Mouse (Mus musculus) kidney, adult 2 months (tissue): ENCODE measurements around the gene Mgmt. TPM values are rescaled to one million over a fixed set of nuclear protein-coding genes. Genes with fewer than 3 reads are reported as not detected.

ENCODE experiments used
- DNase-seq: peaks from one replicate; pipeline ENCODE4 v3.0.0; 2021
- H3K27ac ChIP-seq: fragments of 200-500 bp; 2 replicates; pipeline ENCODE4 v1.5.1; 2012; ENCODE audit warnings: low read depth, low read length, control low read depth, inconsistent platforms; ENCODE audit not compliant: insufficient read depth
- H3K27me3 ChIP-seq: fragments of 200-500 bp; replicated peaks from 2 replicates; pipeline ENCODE4 v1.6.1; 2012; ENCODE audit warnings: mild to moderate bottlenecking, moderate library complexity, low read length, inconsistent platforms; ENCODE audit not compliant: control insufficient read depth, insufficient read depth
- H3K36me3 ChIP-seq: fragments of 200-500 bp; 2 replicates; pipeline ENCODE4 v1.6.1; 2012; ENCODE audit warnings: mild to moderate bottlenecking, moderate library complexity, low read length, inconsistent platforms; ENCODE audit not compliant: control insufficient read depth, insufficient read depth
- H3K4me1 ChIP-seq: fragments of 200-500 bp; 2 replicates; pipeline ENCODE4 v1.6.1; 2011; ENCODE audit warnings: low read length; ENCODE audit not compliant: control insufficient read depth, insufficient read depth
- H3K4me3 ChIP-seq: fragments of 200-500 bp; 2 replicates; pipeline ENCODE4 v1.5.1; 2011; ENCODE audit warnings: mild to moderate bottlenecking, low read depth, low read length, control low read depth; ENCODE audit not compliant: insufficient read depth
- CTCF ChIP-seq: fragments of 200-500 bp; conservative IDR thresholded peaks from 2 replicates; pipeline ENCODE4 v1.5.1; 2011; ENCODE audit warnings: low read depth, mild to moderate bottlenecking, control low read depth, low read length, moderate library complexity, mixed read lengths; ENCODE audit not compliant: insufficient read depth, insufficient read length
- POLR2A ChIP-seq: fragments of 200-500 bp; IDR thresholded peaks from one replicate; pipeline ENCODE4 v1.6.1; 2011; ENCODE audit warnings: low read depth, low read length, control low read depth
- WGBS: fragments of 180-500 bp; shearing (Covaris S2); methylation state at CpG from one replicate; pipeline ENCODE4 v1.1.7; 2018; 5-methylcytosine and 5-hydroxymethylcytosine counted together
- polyA plus RNA-seq: library from polyadenylated mRNA; depleted of rRNA; stranded (reverse); fragments of >200 nt; gene quantifications from 2 replicates; pipeline ENCODE4 v1.2.3, GENCODE M21; 2012

Gene Mgmt
- polyA plus RNA-seq, 1 experiment: 5.1 TPM

DNA sequence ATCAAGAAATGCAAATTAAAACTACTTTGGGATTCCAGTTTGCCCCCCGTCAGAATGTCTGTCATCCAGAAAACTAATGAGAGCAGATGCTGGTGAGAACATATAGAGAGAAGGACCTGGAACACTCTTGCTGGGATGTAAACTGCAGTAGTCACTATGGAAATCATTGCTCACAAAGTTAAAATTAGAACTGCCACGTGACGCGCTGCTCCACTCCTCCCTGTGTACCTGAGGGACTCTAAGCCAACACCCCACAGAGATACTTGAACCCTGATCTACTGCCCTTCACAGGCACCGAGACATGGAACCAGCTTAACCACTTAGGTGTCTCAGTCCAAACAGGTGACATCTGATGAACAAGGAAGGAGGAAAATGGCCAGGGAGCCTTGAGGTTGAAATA lies 171.0 kb downstream of the Mgmt start:
- no peaks in the 10 kb centered on the region for H3K27me3 ChIP-seq
- H3K27ac ChIP-seq: no peak overlapping the region
- H3K4me1 ChIP-seq: no peaks in the 10 kb centered on the region
- DNase-seq: no peak
- no peaks in the 10 kb centered on the region for H3K36me3 ChIP-seq
- H3K4me3 ChIP-seq: no peak overlapping the region
- WGBS: 89% methylated on average over 5 of the region's 5 CpGs
- no peak for TF ChIP-seq CTCF
- no peak for TF ChIP-seq POLR2A

DNA sequence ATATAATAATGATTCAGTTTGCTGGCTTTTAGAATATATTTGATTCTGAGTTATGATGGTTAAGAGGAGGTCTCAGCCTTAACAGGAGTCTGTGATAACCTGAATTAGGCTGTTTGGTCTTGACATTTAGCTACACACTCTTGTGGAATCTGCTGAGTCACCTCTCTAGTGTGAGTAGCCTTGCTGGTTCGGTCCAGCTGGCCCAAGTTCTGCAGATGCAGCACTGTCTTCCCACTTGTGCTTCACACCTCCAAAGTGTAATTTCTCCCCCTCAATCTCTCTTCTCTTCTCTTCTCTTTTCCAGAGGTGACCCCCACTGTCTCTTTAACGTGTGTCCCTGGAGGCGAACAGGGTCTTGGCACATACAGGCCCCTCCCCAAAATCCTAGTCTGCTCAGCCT lies 171.8 kb downstream of the Mgmt start:
- 78% methylated on average over 3 of the region's 3 CpGs for WGBS
- H3K36me3 ChIP-seq: no peaks in the 10 kb centered on the region
- no peak overlapping the region for H3K27ac ChIP-seq
- H3K27me3 ChIP-seq: no peaks in the 10 kb centered on the region
- no peaks in the 10 kb centered on the region for H3K4me1 ChIP-seq
- no peak overlapping the region for H3K4me3 ChIP-seq
- no peak for TF ChIP-seq CTCF
- no peak for TF ChIP-seq POLR2A
- no peak for DNase-seq

DNA sequence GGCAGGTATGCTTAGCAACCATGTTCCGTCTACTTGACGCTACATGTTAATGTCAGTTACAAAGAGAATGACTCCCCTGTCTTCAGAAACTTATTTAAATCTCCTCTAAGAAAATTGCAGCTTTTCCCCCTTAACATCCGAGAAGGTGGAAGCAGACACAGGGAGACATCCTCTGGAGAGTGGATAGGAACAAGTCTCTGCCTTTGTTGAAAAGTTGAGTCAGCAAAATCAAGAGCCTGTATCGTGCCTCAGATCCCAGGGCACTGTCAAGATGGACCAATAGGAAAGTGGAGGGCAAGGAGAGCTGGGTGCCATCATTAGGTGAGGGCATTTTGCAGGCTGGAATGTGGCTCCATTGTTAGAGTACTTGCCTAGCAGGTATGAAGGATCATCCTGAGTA lies 172.6 kb downstream of the Mgmt start:
- Histone ChIP-seq H3K27me3 (no peaks in the 10 kb centered on the region), H3K4me3 (no peak overlapping the region), H3K36me3 (no peaks in the 10 kb centered on the region), H3K27ac (no peak overlapping the region), H3K4me1 (no peaks in the 10 kb centered on the region)
- 88% methylated on average over 4 of the region's 4 CpGs for WGBS
- TF ChIP-seq CTCF: no peak
- TF ChIP-seq POLR2A: no peak
- DNase-seq: no peak

DNA sequence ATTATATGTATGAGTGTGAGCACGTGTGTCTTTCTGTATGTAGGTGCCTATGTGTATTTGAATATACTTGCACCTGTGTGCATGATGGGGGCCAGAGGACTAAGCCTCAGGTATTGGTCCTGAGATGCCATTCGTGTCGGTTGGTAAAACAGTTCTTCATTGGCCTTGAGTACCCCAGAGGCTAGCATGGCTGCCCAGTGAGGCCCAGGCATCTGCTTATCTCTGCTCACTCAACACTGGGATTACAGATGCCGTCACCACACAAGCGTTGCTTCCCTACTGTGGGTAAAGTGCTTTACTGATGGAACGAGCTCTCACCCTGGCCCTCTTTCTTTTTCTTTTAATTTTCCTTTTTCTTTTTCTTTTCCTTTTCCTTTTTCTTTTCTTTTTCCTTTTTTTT lies 173.3 kb downstream of the Mgmt start:
- no peaks in the 10 kb centered on the region for H3K27me3 ChIP-seq
- no peaks in the 10 kb centered on the region for H3K4me1 ChIP-seq
- DNase-seq: no peak
- H3K36me3 ChIP-seq: no peaks in the 10 kb centered on the region
- H3K4me3 ChIP-seq: no peak overlapping the region
- TF ChIP-seq CTCF (no peak), POLR2A (no peak)
- H3K27ac ChIP-seq: no peak overlapping the region
- 98% methylated on average over 6 of the region's 6 CpGs for WGBS

DNA sequence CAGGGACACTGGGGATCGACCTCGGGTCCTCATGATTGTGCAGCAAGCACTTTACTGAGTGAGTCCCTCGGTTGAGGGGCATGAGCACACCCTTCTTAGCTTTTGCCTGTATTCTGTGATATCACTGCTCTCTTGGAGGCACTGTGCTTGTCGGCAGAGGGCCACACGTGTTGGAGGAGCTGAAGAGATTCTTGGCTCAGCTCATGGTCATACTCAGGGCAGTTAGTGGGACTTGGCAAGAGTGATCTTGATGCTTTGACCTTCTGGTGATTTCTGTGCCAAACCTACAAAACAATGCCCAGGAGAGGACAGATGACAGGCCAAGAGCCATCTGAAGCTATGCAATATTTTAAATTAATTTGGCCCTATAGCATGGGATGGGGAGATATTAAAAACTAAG lies 174.4 kb downstream of the Mgmt start:
- TF ChIP-seq CTCF: no peak
- no peak for TF ChIP-seq POLR2A
- Histone ChIP-seq H3K27me3 (no peaks in the 10 kb centered on the region), H3K4me1 (no peaks in the 10 kb centered on the region), H3K4me3 (no peak overlapping the region), H3K36me3 (no peaks in the 10 kb centered on the region), H3K27ac (no peak overlapping the region)
- no peak for DNase-seq
- 81% methylated on average over 5 of the region's 5 CpGs for WGBS

DNA sequence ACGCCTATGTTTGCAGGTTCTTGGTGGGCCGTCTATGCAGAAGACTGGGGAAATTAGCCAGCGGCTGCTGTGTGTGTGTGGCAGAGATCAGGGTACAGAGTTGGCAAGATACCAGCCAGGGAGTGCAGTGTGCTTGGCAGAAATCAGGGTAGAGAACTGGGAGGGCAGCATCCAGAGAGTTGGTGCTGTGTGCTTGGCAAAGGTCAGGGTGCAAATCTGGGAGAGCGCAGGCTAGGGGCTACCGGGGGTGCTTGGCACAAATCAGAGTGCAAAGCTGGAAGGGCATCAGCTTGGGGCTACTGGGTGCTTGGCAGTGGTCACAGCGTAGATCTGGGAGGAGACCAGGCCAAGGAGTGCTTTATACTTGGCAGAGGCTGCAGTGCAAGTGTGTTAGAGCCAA lies 175.4 kb downstream of the Mgmt start:
- 88% methylated on average over 6 of the region's 6 CpGs for WGBS
- DNase-seq: no peak
- TF ChIP-seq CTCF: no peak
- TF ChIP-seq POLR2A: no peak

DNA sequence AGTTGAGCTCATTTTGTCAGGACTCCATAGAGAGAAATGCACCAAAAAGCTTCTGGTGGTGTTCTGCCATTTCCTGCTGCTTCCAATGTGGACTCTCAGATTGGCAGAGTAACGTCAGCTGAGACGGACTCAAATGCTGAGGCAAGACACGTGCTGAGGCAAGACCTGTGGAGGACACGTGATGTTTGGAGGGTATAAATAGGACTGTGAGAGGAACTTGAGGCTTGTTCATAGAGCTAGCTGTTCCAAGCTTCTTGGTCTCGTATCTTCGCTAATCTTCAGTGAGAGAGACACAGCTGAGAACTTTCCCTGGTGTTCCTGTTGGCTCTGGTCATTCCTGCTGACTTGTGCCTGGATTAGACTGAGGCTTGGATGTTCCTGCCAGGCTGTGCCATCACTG lies 176.9 kb downstream of the Mgmt start:
- H3K36me3 ChIP-seq: no peaks in the 10 kb centered on the region
- no peaks in the 10 kb centered on the region for H3K27me3 ChIP-seq
- TF ChIP-seq CTCF (no peak), POLR2A (no peak)
- 94% methylated on average over 6 of the region's 6 CpGs for WGBS
- no peak for DNase-seq
- no peak overlapping the region for H3K27ac ChIP-seq
- no peak overlapping the region for H3K4me3 ChIP-seq
- H3K4me1 ChIP-seq: no peaks in the 10 kb centered on the region

More for the DNA sequence above, 175.4 kb downstream of the Mgmt start:
- H3K4me3 ChIP-seq: no peak overlapping the region
- no peaks in the 10 kb centered on the region for H3K4me1 ChIP-seq
- H3K27me3 ChIP-seq: no peaks in the 10 kb centered on the region
- no peak overlapping the region for H3K27ac ChIP-seq
- no peaks in the 10 kb centered on the region for H3K36me3 ChIP-seq

DNA sequence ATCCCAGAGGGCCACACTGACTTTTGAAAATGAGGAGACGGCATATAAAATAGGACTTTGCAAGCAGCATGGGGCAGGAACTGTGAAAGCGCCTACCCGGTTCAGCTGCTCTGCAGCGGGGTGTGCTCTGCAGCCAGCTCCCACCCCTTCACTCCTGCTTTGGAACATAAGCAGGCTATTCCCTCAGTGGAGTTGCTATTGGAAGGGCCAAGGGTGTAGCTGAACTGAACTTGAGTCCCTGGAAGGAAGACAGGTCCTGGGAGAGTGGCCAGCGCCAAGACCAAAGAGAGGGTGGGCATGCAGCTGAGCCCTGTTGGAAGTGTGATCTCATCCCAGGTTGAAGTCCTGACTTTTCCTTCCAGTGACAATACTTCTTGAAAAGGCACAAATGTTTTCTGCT lies 179.5 kb downstream of the Mgmt start:
- no peaks in the 10 kb centered on the region for H3K4me1 ChIP-seq
- no peak overlapping the region for H3K27ac ChIP-seq
- 61% methylated on average over 5 of the region's 5 CpGs for WGBS
- TF ChIP-seq CTCF (no peak), POLR2A (no peak)
- DNase-seq: no peak
- no peaks in the 10 kb centered on the region for H3K27me3 ChIP-seq
- no peak overlapping the region for H3K4me3 ChIP-seq
- H3K36me3 ChIP-seq: no peaks in the 10 kb centered on the region
